Mouse (Mus musculus): ENCODE results near the gene Gm10645. TPM values are rescaled to one million over a fixed set of nuclear protein-coding genes. Genes with fewer than 3 reads are reported as not detected.

The Gm10645 gene
- total and polyA plus RNA-seq, 2 experiments from 2014 or later: 2.1 to 11.1 TPM

DNA sequence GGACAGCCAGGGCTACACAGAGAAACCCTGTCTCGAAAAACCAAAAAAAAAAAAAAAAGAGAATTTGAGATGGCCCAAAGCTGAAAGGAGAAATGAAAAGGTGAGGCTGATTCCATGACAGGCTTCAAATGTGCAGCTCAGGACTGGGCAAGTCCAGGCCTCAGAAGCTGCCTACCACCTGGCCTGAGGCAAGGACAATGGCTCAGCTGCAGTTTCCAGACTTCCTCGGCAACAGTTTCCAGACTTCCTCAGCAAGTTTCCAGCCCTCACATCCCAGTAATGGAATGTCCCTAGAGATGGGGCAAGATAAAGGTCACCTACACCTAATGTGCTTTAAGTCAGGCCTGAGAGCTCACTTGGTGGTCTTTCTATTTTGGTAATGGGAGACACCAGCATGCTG is 13.9 kb downstream of the Gm10645 start:
- H3K4me2 ChIP-seq (ENCODE audit: low read depth, low read length, poor library complexity, severe bottlenecking): no peak overlapping the region
- H3K27ac ChIP-seq (ENCODE audit: low read depth, low read length): no peak overlapping the region
- no peaks in the 10 kb centered on the region for H3K4me1 ChIP-seq (ENCODE audit: insufficient read depth, low read length)
- 67% methylated on average over 1 of the region's 2 CpGs for WGBS
- DNase-seq (ENCODE audit: low spot score) (no peak), ATAC-seq (ENCODE audit: low FRiP score) (no peak)
- H3K9ac ChIP-seq (replicated peaks; ENCODE audit: low read length, poor library complexity, severe bottlenecking): no peak overlapping the region
- no peaks in the 10 kb centered on the region for H3K36me3 ChIP-seq (ENCODE audit: insufficient read depth, low read length)
- no peak for TF ChIP-seq CTCF (IDR thresholded peaks at IDR 0.05)
- no peaks in the 10 kb centered on the region for H3K27me3 ChIP-seq (ENCODE audit: insufficient read depth, low read length)
- no peaks in the 10 kb centered on the region for H3K9me3 ChIP-seq (ENCODE audit: low read length)
- H3K4me3 ChIP-seq (ENCODE audit: low read depth, low read length): no peak overlapping the region

GRCm38 (mm10) chr8:83149124-83149523 is 16.8 kb downstream of the Gm10645 start:
- ATAC-seq (ENCODE audit: low FRiP score) (no peak), DNase-seq (ENCODE audit: low spot score) (no peak)
- Histone ChIP-seq H3K36me3 (ENCODE audit: insufficient read depth, low read length) (no peaks in the 10 kb centered on the region), H3K4me1 (ENCODE audit: insufficient read depth, low read length) (no peaks in the 10 kb centered on the region), H3K9me3 (ENCODE audit: low read length) (no peaks in the 10 kb centered on the region), H3K27ac (ENCODE audit: low read depth, low read length) (no peak overlapping the region), H3K27me3 (ENCODE audit: insufficient read depth, low read length) (no peaks in the 10 kb centered on the region), H3K4me2 (ENCODE audit: low read depth, low read length, poor library complexity, severe bottlenecking) (no peak overlapping the region), H3K4me3 (ENCODE audit: low read depth, low read length) (no peak overlapping the region), H3K9ac (replicated peaks; ENCODE audit: low read length, poor library complexity, severe bottlenecking) (no peak overlapping the region)
- 90% methylated on average over 6 of the region's 6 CpGs for WGBS
- no peak for TF ChIP-seq CTCF (IDR thresholded peaks at IDR 0.05)

DNA sequence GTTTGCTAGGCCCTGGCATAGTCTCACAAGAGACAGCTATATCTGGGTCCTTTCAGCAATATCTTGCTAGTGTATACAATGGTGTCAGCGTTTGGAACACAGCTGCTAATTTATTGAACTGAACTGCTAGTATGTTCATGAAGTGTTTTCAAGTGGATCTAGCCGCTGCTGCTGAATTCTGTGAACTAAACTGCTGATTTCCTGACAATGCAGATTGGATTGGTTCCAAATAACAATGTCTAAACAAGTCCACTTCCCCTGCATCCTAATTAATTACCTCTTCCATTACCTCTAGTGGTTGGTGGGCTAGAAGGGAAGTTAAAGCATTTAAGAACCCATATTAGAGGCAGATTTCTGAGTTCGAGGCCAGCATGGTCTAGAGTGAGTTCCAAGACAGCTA is 20.5 kb downstream of the Gm10645 start:
- Histone ChIP-seq H3K4me3 (ENCODE audit: low read depth, low read length) (no peak overlapping the region), H3K4me1 (ENCODE audit: insufficient read depth, low read length) (no peaks in the 10 kb centered on the region), H3K9ac (replicated peaks; ENCODE audit: low read length, poor library complexity, severe bottlenecking) (no peak overlapping the region), H3K9me3 (ENCODE audit: low read length) (no peaks in the 10 kb centered on the region), H3K27ac (ENCODE audit: low read depth, low read length) (no peak overlapping the region), H3K36me3 (ENCODE audit: insufficient read depth, low read length) (no peaks in the 10 kb centered on the region), H3K27me3 (ENCODE audit: insufficient read depth, low read length) (no peaks in the 10 kb centered on the region), H3K4me2 (ENCODE audit: low read depth, low read length, poor library complexity, severe bottlenecking) (no peak overlapping the region)
- no peak for ATAC-seq (ENCODE audit: low FRiP score)
- TF ChIP-seq CTCF (IDR thresholded peaks at IDR 0.05): no peak
- 77% methylated on average over 3 of the region's 3 CpGs for WGBS
- DNase-seq (ENCODE audit: low spot score): no peak

DNA sequence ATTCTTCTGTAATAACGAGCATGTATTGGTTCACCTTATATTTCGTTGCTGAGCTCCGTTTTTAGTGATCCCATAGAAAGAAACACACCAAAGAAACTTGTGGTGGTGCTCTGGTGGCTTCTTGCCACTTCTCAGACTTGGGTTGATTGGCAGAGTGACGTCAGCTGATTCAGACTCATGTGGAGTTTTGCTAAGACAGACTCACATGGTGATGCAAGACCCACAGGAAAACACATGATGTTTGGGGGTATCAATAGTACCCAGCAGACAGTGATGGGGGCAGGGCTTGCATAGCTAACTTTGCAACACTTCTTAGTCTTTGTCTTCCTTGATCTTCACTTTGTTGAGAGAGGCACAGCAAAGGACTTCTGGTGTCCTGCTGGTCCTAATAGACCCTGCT is 21.4 kb downstream of the Gm10645 start:
- Histone ChIP-seq H3K4me3 (ENCODE audit: low read depth, low read length) (no peak overlapping the region), H3K4me1 (ENCODE audit: insufficient read depth, low read length) (no peaks in the 10 kb centered on the region), H3K9ac (replicated peaks; ENCODE audit: low read length, poor library complexity, severe bottlenecking) (no peak overlapping the region), H3K9me3 (ENCODE audit: low read length) (no peaks in the 10 kb centered on the region), H3K27me3 (ENCODE audit: insufficient read depth, low read length) (no peaks in the 10 kb centered on the region), H3K4me2 (ENCODE audit: low read depth, low read length, poor library complexity, severe bottlenecking) (no peak overlapping the region), H3K27ac (ENCODE audit: low read depth, low read length) (no peak overlapping the region), H3K36me3 (ENCODE audit: insufficient read depth, low read length) (no peaks in the 10 kb centered on the region)
- ATAC-seq (ENCODE audit: low FRiP score) (no peak), DNase-seq (ENCODE audit: low spot score) (no peak)
- WGBS: 90% methylated on average over 4 of the region's 4 CpGs
- TF ChIP-seq CTCF (IDR thresholded peaks at IDR 0.05): no peak

- H3K27ac ChIP-seq (ENCODE audit: low read depth, low read length): no peak overlapping the region
- H3K4me3 ChIP-seq (ENCODE audit: low read depth, low read length): no peak overlapping the region
- no peaks in the 10 kb centered on the region for H3K27me3 ChIP-seq (ENCODE audit: insufficient read depth, low read length)
- no peak overlapping the region for H3K4me2 ChIP-seq (ENCODE audit: low read depth, low read length, poor library complexity, severe bottlenecking)
- DNase-seq (ENCODE audit: low spot score) (no peak), ATAC-seq (ENCODE audit: low FRiP score) (no peak)
- no peaks in the 10 kb centered on the region for H3K9me3 ChIP-seq (ENCODE audit: low read length)
- no peak overlapping the region for H3K9ac ChIP-seq (replicated peaks; ENCODE audit: low read length, poor library complexity, severe bottlenecking)
- H3K36me3 ChIP-seq (ENCODE audit: insufficient read depth, low read length): no peaks in the 10 kb centered on the region
- no peaks in the 10 kb centered on the region for H3K4me1 ChIP-seq (ENCODE audit: insufficient read depth, low read length)
- no peak for TF ChIP-seq CTCF (IDR thresholded peaks at IDR 0.05)
- WGBS: 84% methylated on average over 5 of the region's 5 CpGs
Observed at GRCm38 (mm10) chr8:83141358-83141757, 24.6 kb downstream of the Gm10645 start.

- Histone ChIP-seq H3K4me3 (ENCODE audit: low read depth, low read length) (no peak overlapping the region), H3K4me2 (ENCODE audit: low read depth, low read length, poor library complexity, severe bottlenecking) (no peak overlapping the region), H3K9ac (replicated peaks; ENCODE audit: low read length, poor library complexity, severe bottlenecking) (no peak overlapping the region), H3K27me3 (ENCODE audit: insufficient read depth, low read length) (no peaks in the 10 kb centered on the region), H3K4me1 (ENCODE audit: insufficient read depth, low read length) (no peaks in the 10 kb centered on the region), H3K36me3 (ENCODE audit: insufficient read depth, low read length) (no peaks in the 10 kb centered on the region), H3K27ac (ENCODE audit: low read depth, low read length) (no peak overlapping the region), H3K9me3 (ENCODE audit: low read length) (no peaks in the 10 kb centered on the region)
- no peak for ATAC-seq (ENCODE audit: low FRiP score)
- DNase-seq (ENCODE audit: low spot score): no peak
- TF ChIP-seq CTCF (IDR thresholded peaks at IDR 0.05): no peak
- WGBS: 62% methylated on average over 3 of the region's 3 CpGs
Observed at GRCm38 (mm10) chr8:83140701-83141111, 25.3 kb downstream of the Gm10645 start.

Data from midbrain, postnatal 0 days (tissue).